Mouse (Mus musculus): ENCODE results near the gene Lgals1. TPM values are rescaled to one million over a fixed set of nuclear protein-coding genes. Genes with fewer than 3 reads are reported as not detected.

The Lgals1 gene
- polyA plus RNA-seq (2017; shearing (Covaris generic)), result 729 TPM

GRCm38 (mm10) chr15:78926021-78926919 lies at the start of gene Lgals1:
Lgals1 (plus strand) TSS chr15:78926725.

GRCm38 (mm10) chr15:78876991-78877809 lies 49.3 kb upstream of the Lgals1 start, which contains the start of gene Gga1:
Gga1 (plus strand) TSS chr15:78877190.

GRCm38 (mm10) chr15:78899409-78899739 lies 27.2 kb upstream of the Lgals1 start, which contains the start of gene Gm49510:
Gm49510 (plus strand) TSS chr15:78899667.

GRCm38 (mm10) chr15:78899740-78900584 lies 26.6 kb upstream of the Lgals1 start, which contains the start of gene Sh3bp1:
Sh3bp1 (plus strand) TSS chr15:78899768.

DNA sequence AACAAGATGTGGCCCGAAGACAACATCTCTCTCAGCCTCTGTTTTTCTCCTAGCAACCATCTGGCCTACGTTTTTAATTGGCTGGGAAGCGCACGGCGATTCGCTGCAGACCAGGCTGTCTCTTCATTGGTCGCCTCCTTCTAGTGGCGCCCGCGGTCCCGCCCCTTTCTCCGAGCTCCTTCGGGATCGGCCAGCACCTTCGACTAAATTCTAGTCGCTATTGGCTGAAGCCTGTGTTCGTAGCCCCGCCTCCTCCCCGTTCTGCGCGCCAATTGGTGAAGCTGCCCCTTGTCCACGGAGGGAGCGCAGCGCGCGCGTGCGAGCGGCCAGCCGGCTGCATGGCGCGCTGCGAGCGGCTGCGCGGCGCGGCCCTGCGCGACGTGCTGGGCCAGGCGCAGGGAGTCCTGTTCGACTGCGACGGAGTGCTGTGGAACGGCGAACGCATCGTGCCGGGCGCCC lies 12.9 kb upstream of the Lgals1 start, which contains the start of gene Pdxp:
Pdxp (plus strand) TSS at position 288 of the 459 bp plus-strand sequence.

GRCm38 (mm10) chr15:78934784-78935320 lies 8.3 kb downstream of the Lgals1 start, which contains the start of gene Nol12:
Nol12 (plus strand) TSS chr15:78934933.

GRCm38 (mm10) chr15:78947657-78948056 lies 21.1 kb downstream of the Lgals1 start, which contains the start of gene Triobp:
Triobp (plus strand) TSS chr15:78947724.

Other genes starting within 250 kb of the Lgals1 start
- gene Elfn2, start 208.0 kb upstream of the Lgals1 start, polyA plus RNA-seq (2017; shearing (Covaris generic)), result not detected
- 158 TPM for gene Mfng, start 153.2 kb upstream of the Lgals1 start, polyA plus RNA-seq (2017; shearing (Covaris generic))
- gene Card10, start 123.7 kb upstream of the Lgals1 start, polyA plus RNA-seq (2017; shearing (Covaris generic)), result 0.09 TPM
- gene Cdc42ep1, start 84.1 kb upstream of the Lgals1 start, polyA plus RNA-seq (2017; shearing (Covaris generic)), result 0.11 TPM
- gene Lgals2, start 71.2 kb upstream of the Lgals1 start, polyA plus RNA-seq (2017; shearing (Covaris generic)), result not detected
- gene Gga1, start 49.5 kb upstream of the Lgals1 start, polyA plus RNA-seq (2017; shearing (Covaris generic)), result 56.7 TPM
- gene Gm49510, start 27.1 kb upstream of the Lgals1 start, polyA plus RNA-seq (2017; shearing (Covaris generic)), result 0.60 TPM
- gene Sh3bp1, start 27.0 kb upstream of the Lgals1 start, polyA plus RNA-seq (2017; shearing (Covaris generic)), result 221 TPM
- gene Pdxp, start 12.8 kb upstream of the Lgals1 start, polyA plus RNA-seq (2017; shearing (Covaris generic)), result 1.4 TPM
- gene Nol12, start 8.2 kb downstream of the Lgals1 start, polyA plus RNA-seq (2017; shearing (Covaris generic)), result 61.5 TPM
- 85.6 TPM for gene Triobp, start 21.0 kb downstream of the Lgals1 start, polyA plus RNA-seq (2017; shearing (Covaris generic))
- gene H1f0, start 101.7 kb downstream of the Lgals1 start, polyA plus RNA-seq (2017; shearing (Covaris generic)), result 54.6 TPM
- gene Galr3, start 115.2 kb downstream of the Lgals1 start, polyA plus RNA-seq (2017; shearing (Covaris generic)), result not detected
- gene Ankrd54, start 136.2 kb downstream of the Lgals1 start, polyA plus RNA-seq (2017; shearing (Covaris generic)), result 8.9 TPM
- 185 TPM for gene Eif3l, start 148.5 kb downstream of the Lgals1 start, polyA plus RNA-seq (2017; shearing (Covaris generic))
- gene Micall1, start 182.2 kb downstream of the Lgals1 start, polyA plus RNA-seq (2017; shearing (Covaris generic)), result 24.9 TPM
- 170 TPM for gene Polr2f, start 214.3 kb downstream of the Lgals1 start, polyA plus RNA-seq (2017; shearing (Covaris generic))
- 2.3 TPM for gene 1700088E04Rik, start 214.5 kb downstream of the Lgals1 start, polyA plus RNA-seq (2017; shearing (Covaris generic))
- gene Sox10, start 238.5 kb downstream of the Lgals1 start, polyA plus RNA-seq (2017; shearing (Covaris generic)), result not detected

Measured in activated CD4-positive, CD25-positive, alpha-beta regulatory T cell, adult 9 weeks (primary cell).